Mouse (Mus musculus) brain, adult 2 months (tissue): ENCODE results near the gene Arhgef10l.
A peak's percentile ranks its signal among the peaks of the same experiment; 100 is the strongest.

Experiments
- DNase-seq: peaks from one replicate; pipeline ENCODE4 v3.0.0; 2011; ENCODE audit warnings: low read depth, low spot score

Arhgef10l gene

GRCm38 (mm10) chr4:140694551-140695060 lies 28.8 kb upstream of the Arhgef10l start:
- DNase-seq, result no peak

DNA sequence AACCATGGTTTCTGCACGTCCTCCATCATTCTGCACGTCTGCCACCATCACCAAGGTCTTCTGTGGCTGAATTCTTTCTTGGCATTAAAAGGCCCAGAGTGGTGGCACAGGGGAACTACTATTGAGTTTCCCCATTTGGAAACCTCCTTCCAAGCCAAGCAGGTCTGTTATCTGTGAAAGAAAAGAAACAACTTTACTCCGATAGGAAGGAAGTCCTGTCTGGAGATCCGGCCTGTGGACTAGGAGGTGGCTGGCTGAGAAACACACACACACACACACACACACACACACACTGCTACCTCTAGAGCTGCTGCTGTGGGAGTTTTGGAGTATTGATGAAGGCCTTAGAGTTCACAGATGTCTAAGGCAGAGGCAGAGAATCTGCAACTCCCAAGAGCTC lies 27.7 kb upstream of the Arhgef10l start:
- DNase-seq, result no peak

- DNase-seq, result no peak
Measured at GRCm38 (mm10) chr4:140691481-140691880, 25.7 kb upstream of the Arhgef10l start.

GRCm38 (mm10) chr4:140689873-140690655 lies 24.3 kb upstream of the Arhgef10l start:
- DNase-seq, result no peak

DNA sequence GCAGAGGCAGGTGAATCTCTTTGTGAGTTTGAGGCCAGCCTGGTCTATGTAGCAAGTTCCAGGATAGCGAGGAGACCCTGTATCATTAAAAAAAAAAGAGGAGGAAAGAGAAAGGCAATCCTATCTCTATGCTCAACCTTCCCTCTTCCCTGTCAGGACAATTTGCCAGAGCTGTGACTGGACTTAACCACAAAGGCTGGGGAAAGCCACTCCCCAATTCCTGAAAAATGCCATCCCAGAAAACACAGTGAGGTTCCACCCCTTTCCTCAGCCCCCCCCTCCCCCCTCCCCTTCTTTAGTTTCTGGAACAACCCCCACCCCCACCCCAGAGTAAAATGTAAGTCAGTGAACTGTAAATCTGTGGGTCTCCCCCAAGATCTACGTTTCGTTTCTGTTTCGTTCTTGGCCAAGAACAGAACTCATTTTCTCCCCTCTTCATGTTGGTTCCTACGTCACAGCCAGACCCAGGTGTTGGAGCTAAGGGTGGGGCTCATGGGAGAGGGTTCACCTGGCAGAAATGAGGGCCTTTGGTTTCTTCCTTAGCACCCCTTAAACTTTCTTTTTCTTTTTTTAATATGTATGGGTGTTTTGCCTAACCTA lies 23.1 kb upstream of the Arhgef10l start:
- no peak for DNase-seq

DNA sequence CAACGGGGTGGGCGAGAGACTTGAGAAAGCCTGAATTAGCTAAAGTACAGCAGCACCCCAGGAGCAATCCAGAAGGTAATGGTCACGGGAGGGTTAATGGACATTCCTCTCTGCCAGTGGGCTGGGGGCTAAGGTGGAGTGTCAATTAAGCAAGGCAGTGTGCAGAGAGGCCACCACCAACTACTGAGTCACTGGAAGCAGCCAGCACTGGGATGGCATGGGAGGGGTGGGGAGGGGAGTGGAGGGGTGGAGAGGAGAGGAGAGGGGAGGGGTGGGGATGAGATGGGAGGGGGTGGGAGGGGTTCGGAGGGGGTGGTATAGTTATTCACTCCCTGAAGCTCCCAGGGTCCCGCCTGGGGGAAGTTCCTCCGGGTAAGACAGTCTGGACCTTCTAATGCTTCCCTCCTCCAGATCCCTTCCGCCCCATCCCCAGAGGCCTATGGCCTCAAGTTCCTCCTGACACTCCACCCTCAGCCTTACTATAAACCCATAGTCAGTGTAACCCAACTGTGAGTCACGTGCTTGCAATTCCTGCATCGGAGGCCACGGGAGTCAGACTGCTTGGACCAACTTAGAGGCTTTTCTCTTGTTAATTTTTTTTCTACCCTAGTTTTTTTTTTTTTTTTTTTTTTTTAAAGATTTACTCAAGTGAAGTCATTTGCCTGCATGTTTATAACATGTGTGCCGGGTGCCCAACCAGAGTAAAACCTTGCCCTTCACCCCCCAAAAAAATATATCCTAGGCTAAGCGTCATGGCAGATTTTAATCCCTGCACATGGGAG lies 22.4 kb upstream of the Arhgef10l start:
- DNase-seq, result no peak

DNA sequence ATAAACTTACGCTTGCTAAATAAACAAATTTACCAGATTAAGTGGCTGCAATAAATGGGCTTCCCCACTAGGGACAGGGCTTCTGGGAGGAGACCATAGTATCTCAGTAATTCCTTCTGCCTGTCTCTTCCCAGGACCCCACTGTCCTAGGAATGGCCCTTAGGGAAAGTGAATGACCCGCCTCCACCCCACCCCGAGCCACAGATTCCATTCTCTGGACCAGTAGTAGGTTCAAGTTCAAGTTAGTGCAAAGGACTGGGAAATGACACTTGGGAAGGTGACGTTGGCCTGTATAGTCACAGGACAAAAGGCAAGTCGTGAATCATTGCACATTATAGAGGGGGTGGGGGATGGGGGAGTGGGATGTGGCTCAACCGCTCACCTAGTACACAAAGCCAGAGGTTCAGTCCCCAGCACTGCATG lies 19.1 kb upstream of the Arhgef10l start:
- no peak for DNase-seq

DNA sequence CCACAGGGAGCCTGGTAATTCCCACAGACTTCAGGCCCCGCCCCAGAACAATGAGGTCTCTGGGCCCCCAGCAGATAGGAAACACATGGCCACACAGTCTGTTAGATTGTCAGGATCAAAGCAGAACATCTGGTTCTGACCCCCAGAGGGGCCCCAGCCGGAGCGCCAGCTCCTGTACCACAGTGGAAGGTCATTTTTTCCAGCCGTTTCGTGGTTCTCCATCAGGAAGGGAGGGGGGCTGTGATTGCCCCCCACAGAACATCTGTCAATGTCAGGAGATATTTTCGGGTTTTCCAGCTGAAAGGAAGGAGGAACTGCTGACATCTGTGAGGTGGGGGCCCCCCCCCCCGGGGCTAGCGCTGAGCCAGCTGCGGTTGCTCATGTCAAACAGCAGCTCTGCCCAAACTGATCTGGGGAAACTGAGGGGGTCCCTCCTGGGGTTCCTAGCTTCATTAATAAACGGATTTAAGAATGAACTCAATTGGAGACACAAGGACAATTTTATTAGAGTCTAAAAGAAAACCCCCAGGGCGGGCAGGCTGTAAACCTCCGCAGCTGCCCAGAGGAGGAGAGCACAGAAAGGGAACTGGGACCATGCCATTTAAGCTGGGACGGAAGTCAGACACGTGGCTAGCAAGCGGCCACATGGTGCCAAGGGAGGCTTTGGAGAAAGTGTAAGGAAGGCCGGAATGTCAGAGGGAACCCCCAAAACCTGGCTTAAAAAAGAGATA lies 18.5 kb upstream of the Arhgef10l start:
- no peak for DNase-seq

GRCm38 (mm10) chr4:140683608-140684007 lies 17.8 kb upstream of the Arhgef10l start:
- DNase-seq, result no peak

- no peak for DNase-seq
Measured at GRCm38 (mm10) chr4:140680731-140681397, 15.1 kb upstream of the Arhgef10l start.

DNA sequence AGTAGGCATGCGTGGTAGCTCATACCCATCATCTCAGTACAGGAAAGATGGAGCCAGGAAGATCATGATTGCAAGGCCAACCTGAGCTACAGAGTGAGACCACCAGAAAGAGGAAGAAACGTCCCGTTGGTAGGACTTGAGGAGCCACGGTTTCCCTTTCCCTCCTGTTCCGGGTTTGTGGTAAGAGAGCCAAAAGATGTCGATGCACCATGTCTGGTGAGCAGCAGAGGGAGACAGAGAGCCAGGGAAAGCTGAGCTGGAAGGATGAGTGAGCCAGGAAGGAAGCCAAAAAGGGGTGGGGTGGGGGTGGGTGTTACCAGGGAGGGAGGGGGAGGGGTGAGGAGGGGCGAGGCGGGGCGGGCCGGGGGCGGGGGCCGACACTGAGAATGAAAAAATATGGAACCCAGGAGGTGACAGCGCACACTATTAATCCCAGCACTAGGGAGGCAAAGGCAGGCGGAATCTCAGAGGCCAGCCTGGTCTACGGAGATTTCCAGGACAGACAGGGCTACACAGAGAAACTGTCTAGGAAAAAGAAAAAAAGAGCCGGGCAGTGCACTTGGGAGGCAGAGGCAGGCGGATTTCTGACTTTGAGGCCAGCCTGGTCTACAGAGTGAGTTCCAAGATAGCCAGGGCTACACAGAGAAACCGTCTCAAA lies 14.0 kb upstream of the Arhgef10l start:
- DNase-seq, result peak; percentile 93

DNA sequence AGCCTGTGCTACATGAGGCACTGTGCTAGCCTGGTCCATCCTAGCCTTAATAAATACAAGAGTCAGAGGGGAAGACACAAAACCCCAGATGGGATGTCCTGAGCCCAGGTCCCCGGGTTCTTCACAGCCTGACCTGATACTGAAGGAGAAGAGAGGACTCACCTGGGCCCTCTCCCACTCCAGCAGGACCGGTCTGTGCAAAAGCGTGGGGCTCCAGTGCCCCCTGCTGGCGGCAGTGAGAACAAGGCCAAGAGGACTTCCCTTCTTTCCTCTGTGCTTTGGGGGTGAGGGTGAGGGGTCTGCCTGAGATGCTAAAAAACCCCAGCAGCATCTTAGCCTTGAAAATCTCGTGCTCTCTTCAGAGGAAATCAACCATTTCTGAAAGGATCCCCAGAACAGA lies 13.2 kb upstream of the Arhgef10l start:
- peak; percentile 41 for DNase-seq

DNA sequence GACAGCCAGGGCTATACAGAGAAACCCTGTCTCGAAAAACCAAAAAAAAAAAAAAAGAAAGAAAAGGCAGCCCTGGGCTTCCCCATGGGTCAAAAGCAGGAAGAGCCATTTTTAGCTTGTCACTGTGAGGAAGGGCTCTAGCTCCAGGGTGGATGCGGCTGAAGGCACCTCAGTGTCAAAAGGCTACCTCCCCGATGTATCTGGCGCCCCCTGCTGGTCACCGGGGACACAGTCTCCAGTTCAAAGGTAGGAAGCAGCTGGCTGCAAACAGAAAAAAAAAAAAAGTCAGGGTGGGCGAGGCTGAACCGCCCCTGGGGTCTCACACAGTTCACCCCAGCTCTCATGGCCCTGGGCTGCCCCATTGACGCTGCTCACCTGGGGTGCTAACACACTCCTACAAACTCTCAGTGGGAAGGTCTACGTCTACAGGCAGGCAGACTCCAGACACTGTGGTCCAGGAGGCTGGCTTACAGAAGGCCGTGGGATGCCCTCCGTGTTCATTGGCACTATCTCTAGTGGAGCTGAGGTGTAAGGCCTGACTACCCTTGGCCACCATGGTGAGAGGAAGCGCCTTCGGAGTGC lies 8.6 kb upstream of the Arhgef10l start:
- DNase-seq, result peak; percentile 87

- no peak for DNase-seq
Measured at GRCm38 (mm10) chr4:140673527-140674264, 7.9 kb upstream of the Arhgef10l start.

- no peak for DNase-seq
Measured at GRCm38 (mm10) chr4:140667802-140668201, 2.0 kb upstream of the Arhgef10l start.

GRCm38 (mm10) chr4:140665053-140665452 lies 759 bp downstream of the Arhgef10l start:
- DNase-seq, result no peak

- no peak for DNase-seq
Measured at GRCm38 (mm10) chr4:140662882-140663585, 2.8 kb downstream of the Arhgef10l start.

DNA sequence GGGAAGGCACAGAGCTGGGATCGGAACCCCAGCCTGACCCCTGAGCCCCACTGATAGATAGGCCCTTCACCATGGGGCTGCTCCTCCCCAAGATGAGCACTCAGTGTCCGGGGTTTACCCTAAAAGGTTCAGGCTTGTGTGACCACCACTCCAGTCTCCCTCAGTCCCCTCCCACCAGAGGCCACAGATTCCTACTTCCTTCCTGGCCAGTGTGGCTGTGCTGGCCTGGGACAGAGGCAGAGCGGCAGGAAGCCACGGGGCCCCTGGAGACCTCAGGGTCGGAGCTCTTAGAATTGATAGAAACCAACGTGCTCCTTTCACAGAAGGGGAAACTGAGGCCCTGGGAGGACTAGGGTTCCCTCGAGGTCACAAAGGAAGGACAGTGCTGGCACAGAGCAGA lies 3.4 kb downstream of the Arhgef10l start:
- no peak for DNase-seq
